Mouse (Mus musculus): ENCODE results near the gene Crybg2.

DNA sequence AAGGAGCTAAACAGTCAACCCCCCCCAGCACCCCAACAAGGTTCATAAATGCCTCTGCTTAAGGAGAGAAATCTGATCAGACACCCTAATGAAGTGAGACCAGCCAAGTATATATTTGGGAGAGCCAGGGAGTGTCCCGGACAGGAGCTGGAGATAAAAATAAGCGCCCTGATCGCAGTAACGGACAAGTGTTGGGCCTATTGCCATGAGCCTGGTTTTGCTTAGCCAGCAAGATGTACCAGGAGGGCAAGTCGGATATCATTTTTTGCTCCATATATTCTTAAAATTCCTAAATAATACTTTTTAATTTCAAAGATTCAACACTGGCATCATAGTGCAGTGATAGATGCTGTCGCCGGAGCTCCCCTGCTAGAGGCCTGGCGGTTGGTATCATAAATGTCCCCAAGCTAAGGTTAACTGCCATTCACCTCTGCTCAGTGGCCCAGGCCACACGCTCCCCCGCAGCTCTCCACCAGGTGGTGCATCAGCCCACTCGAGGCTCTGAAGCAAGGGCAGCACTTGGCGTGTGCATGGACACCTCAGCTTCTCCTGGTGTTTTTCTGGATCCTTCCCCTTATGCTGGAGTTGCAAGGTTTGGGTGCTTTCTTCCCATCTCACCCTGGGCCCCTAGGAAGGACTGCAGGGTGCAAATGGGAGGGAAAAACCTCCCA, 47.6 kb upstream of the Crybg2 start:
- no peak for TF ChIP-seq CTCF (conservative IDR thresholded peaks at IDR 0.05; ENCODE audit: insufficient read depth, insufficient read length, low read depth, low read length)
- TF ChIP-seq POLR2A (IDR thresholded peaks at IDR 0.05; ENCODE audit: low read depth, low read length): no peak

All from kidney, adult 2 months (tissue).